Mouse (Mus musculus) layer of hippocampus, adult 11-12 months (tissue): ENCODE measurements at regions not wholly inside any gene's neighbourhood (a gene's known extent, or its start where the extent isn't known, plus 50 kb on each side); places are given as distances from the start of the nearest gene placed in this dataset.

Experiments used
- DNase-seq: peaks from one replicate; pipeline ENCODE4 v3.0.0; 2022; ENCODE audit warnings: low spot score

- DNase-seq, result no peak
Measured at GRCm38 (mm10) chr5:62997464-62997863, 183.8 kb downstream of the Dthd1 start.

GRCm38 (mm10) chr5:63034446-63034845 is 220.8 kb downstream of the Dthd1 start:
- DNase-seq, result no peak

GRCm38 (mm10) chr5:63045751-63046150 is 232.1 kb downstream of the Dthd1 start:
- DNase-seq, result no peak

GRCm38 (mm10) chr5:63063301-63063700 is 249.7 kb downstream of the Dthd1 start:
- peak; percentile 9 for DNase-seq

- no peak for DNase-seq
Measured at GRCm38 (mm10) chr5:63066872-63067271, 253.2 kb downstream of the Dthd1 start.

GRCm38 (mm10) chr5:63098129-63098528 is 284.5 kb downstream of the Dthd1 start:
- peak; percentile 6 for DNase-seq

- peak; percentile 28 for DNase-seq
Measured at GRCm38 (mm10) chr5:63132552-63132951, 318.9 kb downstream of the Dthd1 start.

GRCm38 (mm10) chr5:63137957-63138356 is 324.3 kb downstream of the Dthd1 start:
- no peak for DNase-seq

GRCm38 (mm10) chr5:63169687-63170086 is 356.1 kb downstream of the Dthd1 start:
- DNase-seq, result peak; percentile 22

GRCm38 (mm10) chr5:63170493-63170892 is 356.9 kb downstream of the Dthd1 start:
- DNase-seq, result no peak

- DNase-seq, result no peak
Measured at GRCm38 (mm10) chr5:63213381-63213780, 399.8 kb downstream of the Dthd1 start.

GRCm38 (mm10) chr5:63219467-63219866 is 405.8 kb downstream of the Dthd1 start:
- no peak for DNase-seq

- peak; percentile 19 for DNase-seq
Measured at GRCm38 (mm10) chr5:63262568-63262967, 386.3 kb upstream of the Nwd2 start.
